Mouse (Mus musculus) cerebellum, postnatal 14 days (tissue): ENCODE measurements around the gene Bace2.

Source experiments
- DNase-seq, 2 experiments: peaks; one replicate each; pipeline ENCODE4 v3.0.0; 2021; ENCODE audit warnings: mixed read lengths in 2 of 2

The Bace2 gene

GRCm38 (mm10) chr16:97356499-97357187 is at the start of gene Bace2:
Bace2 (plus strand) TSS chr16:97356742.
- peak; percentile 45 to 56 for DNase-seq

- DNase-seq: no peak
These were observed 48.9 kb upstream of the Bace2 start for GRCm38 (mm10) chr16:97307594-97307993.

- DNase-seq: no peak
These were observed 46.6 kb upstream of the Bace2 start for GRCm38 (mm10) chr16:97309796-97310569.

GRCm38 (mm10) chr16:97310570-97310846 is 46.0 kb upstream of the Bace2 start:
- DNase-seq: no peak

GRCm38 (mm10) chr16:97312960-97313686 is 43.4 kb upstream of the Bace2 start:
- DNase-seq: peak; percentile 89 to 93

GRCm38 (mm10) chr16:97321576-97321975 is 35.0 kb upstream of the Bace2 start:
- no peak for DNase-seq

GRCm38 (mm10) chr16:97322604-97323003 is 33.9 kb upstream of the Bace2 start:
- DNase-seq: no peak

GRCm38 (mm10) chr16:97325975-97326374 is 30.6 kb upstream of the Bace2 start:
- DNase-seq: peak; percentile 40 to 59

GRCm38 (mm10) chr16:97328602-97329001 is 27.9 kb upstream of the Bace2 start:
- no peak for DNase-seq

- DNase-seq: no peak
These were observed 3.5 kb upstream of the Bace2 start for GRCm38 (mm10) chr16:97353013-97353412.

GRCm38 (mm10) chr16:97354632-97355031 is 1.9 kb upstream of the Bace2 start:
- no peak for DNase-seq

GRCm38 (mm10) chr16:97357188-97357821 is 763 bp downstream of the Bace2 start:
- peak; percentile 15 to 28 for DNase-seq

- DNase-seq: no peak
These were observed 5.8 kb downstream of the Bace2 start for GRCm38 (mm10) chr16:97362231-97362888.

GRCm38 (mm10) chr16:97366141-97366540 is 9.6 kb downstream of the Bace2 start:
- no peak for DNase-seq

- peak; percentile 79 to 83 for DNase-seq
These were observed 13.7 kb downstream of the Bace2 start for GRCm38 (mm10) chr16:97370258-97370657.

GRCm38 (mm10) chr16:97387955-97388354 is 31.4 kb downstream of the Bace2 start:
- DNase-seq: no peak

- no peak for DNase-seq
These were observed 34.7 kb downstream of the Bace2 start for GRCm38 (mm10) chr16:97391289-97391688.

GRCm38 (mm10) chr16:97391701-97392384 is 35.3 kb downstream of the Bace2 start:
- no peak for DNase-seq

GRCm38 (mm10) chr16:97396436-97396835 is 39.9 kb downstream of the Bace2 start:
- DNase-seq: no peak

GRCm38 (mm10) chr16:97397945-97398531 is 41.5 kb downstream of the Bace2 start:
- DNase-seq: no peak

GRCm38 (mm10) chr16:97399991-97400390 is 43.4 kb downstream of the Bace2 start:
- no peak for DNase-seq

GRCm38 (mm10) chr16:97401741-97402140 is 45.2 kb downstream of the Bace2 start:
- no peak for DNase-seq
